ENCODE assay signal across 28 mouse cellular contexts in genomic region chr14:118776372-118776771, GRCm38 (mm10). TPM values are rescaled to one million over a fixed set of nuclear protein-coding genes. Genes with fewer than 3 reads are reported as not detected.
DNase-seq lines count a peak whose midpoint lies in the region; ATAC-seq and TF ChIP-seq lines count a peak whose summit lies in the region.
"Had no signal": no experiment of that assay in that cellular context is flagged by ENCODE, and none has a peak within 500 bp of the region (broad histone marks: within the 10 kb centered on the region; RNA-seq: fewer than 3 reads in every experiment).

No protein-coding gene starts in this region.

- H3K36me3 ChIP-seq in embryonic facial prominence, embryonic 15.5 days, result no peaks in the 10 kb centered on the region
- H3K36me3 ChIP-seq in embryonic facial prominence, embryonic 10.5 days (replicated peaks), result no peaks in the 10 kb centered on the region
- H3K36me3 ChIP-seq in hindbrain, postnatal 0 days (ENCODE audit: insufficient read depth, low read length), result no peaks in the 10 kb centered on the region
- no peaks in the 10 kb centered on the region for H3K36me3 ChIP-seq in hindbrain, embryonic 13.5 days
- no peaks in the 10 kb centered on the region for H3K36me3 ChIP-seq in liver, embryonic 12.5 days
- H3K36me3 ChIP-seq in liver, embryonic 11.5 days (ENCODE audit: control insufficient read depth, insufficient read depth, low read length), result no peaks in the 10 kb centered on the region
- H3K36me3 ChIP-seq: heart, embryonic 15.5 days; hindbrain, embryonic 12.5 days; limb, embryonic 12.5 days; liver, embryonic 15.5 days; lung, embryonic 15.5 days had no signal

- no peak overlapping the region for H3K4me3 ChIP-seq in embryonic facial prominence, embryonic 15.5 days (replicated peaks)
- no peak overlapping the region for H3K4me3 ChIP-seq in embryonic facial prominence, embryonic 10.5 days
- H3K4me3 ChIP-seq in hindbrain, postnatal 0 days (ENCODE audit: low read length), result no peak overlapping the region
- H3K4me3 ChIP-seq in hindbrain, embryonic 13.5 days, result no peak overlapping the region
- no peak overlapping the region for H3K4me3 ChIP-seq in liver, embryonic 12.5 days
- H3K4me3 ChIP-seq in liver, embryonic 11.5 days (ENCODE audit: low read depth, low read length), result no peak overlapping the region
- H3K4me3 ChIP-seq: heart, embryonic 15.5 days; hindbrain, embryonic 12.5 days; layer of hippocampus, adult 2 months; left cerebral cortex, adult 2 months; limb, embryonic 12.5 days; liver, embryonic 15.5 days; lung, embryonic 15.5 days had no signal

- no peaks in the 10 kb centered on the region for H3K4me1 ChIP-seq in embryonic facial prominence, embryonic 15.5 days
- H3K4me1 ChIP-seq in embryonic facial prominence, embryonic 10.5 days, result no peaks in the 10 kb centered on the region
- H3K4me1 ChIP-seq in hindbrain, postnatal 0 days (ENCODE audit: insufficient read depth, low read length), result no peaks in the 10 kb centered on the region
- H3K4me1 ChIP-seq in hindbrain, embryonic 13.5 days (replicated peaks), result no peaks in the 10 kb centered on the region
- H3K4me1 ChIP-seq in liver, embryonic 12.5 days, result peaks cover 6% of the 10 kb centered on the region; the same call in 1 of the 2 replicates
- H3K4me1 ChIP-seq in liver, embryonic 11.5 days (replicated peaks; ENCODE audit: control insufficient read depth, insufficient read depth, low read length), result no peaks in the 10 kb centered on the region
- H3K4me1 ChIP-seq: heart, embryonic 15.5 days; hindbrain, embryonic 12.5 days; limb, embryonic 12.5 days; lung, embryonic 15.5 days had no signal

- ATAC-seq in embryonic facial prominence, embryonic 15.5 days (ENCODE audit: insufficient number of reproducible peaks, low FRiP score, low TSS enrichment, low read depth), result 0 out of 2 replicates have a peak, but pooled peaks have one; percentile 29
- 0 out of 2 replicates have a peak, but pooled peaks have one; percentile 35 for ATAC-seq in hindbrain, postnatal 0 days
- ATAC-seq in hindbrain, embryonic 13.5 days (ENCODE audit: low FRiP score), result no peak
- ATAC-seq in liver, embryonic 12.5 days, result peak; percentile 26; the same call in 1 of the 2 replicates
- no peak for ATAC-seq in liver, embryonic 11.5 days (replicated peaks; ENCODE audit: low FRiP score)
- ATAC-seq: activated CD4-positive, CD25-positive, alpha-beta regulatory T cell, adult 4 months; forebrain, embryonic 14.5 days; intestine, postnatal 0 days had no signal

- H3K9ac ChIP-seq in embryonic facial prominence, embryonic 15.5 days, result no peak overlapping the region
- H3K9ac ChIP-seq in hindbrain, postnatal 0 days (replicated peaks; ENCODE audit: low read length), result no peak overlapping the region
- no peak overlapping the region for H3K9ac ChIP-seq in hindbrain, embryonic 13.5 days
- H3K9ac ChIP-seq in liver, embryonic 12.5 days, result no peak overlapping the region
- H3K9ac ChIP-seq in liver, embryonic 11.5 days (ENCODE audit: low read depth, low read length), result no peak overlapping the region
- H3K9ac ChIP-seq: heart, embryonic 15.5 days; hindbrain, embryonic 12.5 days; limb, embryonic 12.5 days; liver, embryonic 15.5 days; lung, embryonic 15.5 days had no signal

- H3K4me2 ChIP-seq in embryonic facial prominence, embryonic 15.5 days (replicated peaks), result no peak overlapping the region
- no peak overlapping the region for H3K4me2 ChIP-seq in hindbrain, postnatal 0 days (ENCODE audit: low read depth, low read length)
- no peak overlapping the region for H3K4me2 ChIP-seq in hindbrain, embryonic 13.5 days
- H3K4me2 ChIP-seq in liver, embryonic 12.5 days, result no peak overlapping the region
- H3K4me2 ChIP-seq in liver, embryonic 11.5 days, result no peak overlapping the region
- H3K4me2 ChIP-seq: heart, embryonic 15.5 days; hindbrain, embryonic 12.5 days; limb, embryonic 12.5 days; liver, embryonic 15.5 days; lung, embryonic 15.5 days; midbrain, embryonic 11.5 days had no signal

- no peak for TF ChIP-seq CTCF in hindbrain, postnatal 0 days (IDR thresholded peaks at IDR 0.05; ENCODE audit: low read depth)

- no peaks in the 10 kb centered on the region for H3K9me3 ChIP-seq in embryonic facial prominence, embryonic 15.5 days (replicated peaks)
- H3K9me3 ChIP-seq in embryonic facial prominence, embryonic 10.5 days, result no peaks in the 10 kb centered on the region
- H3K9me3 ChIP-seq in hindbrain, postnatal 0 days (ENCODE audit: low read length), result no peaks in the 10 kb centered on the region
- no peaks in the 10 kb centered on the region for H3K9me3 ChIP-seq in hindbrain, embryonic 13.5 days
- no peaks in the 10 kb centered on the region for H3K9me3 ChIP-seq in liver, embryonic 12.5 days (replicated peaks)
- no peaks in the 10 kb centered on the region for H3K9me3 ChIP-seq in liver, embryonic 11.5 days (ENCODE audit: control insufficient read depth, low read length)
- H3K9me3 ChIP-seq: heart, embryonic 15.5 days; hindbrain, embryonic 12.5 days; limb, embryonic 12.5 days; liver, embryonic 15.5 days; lung, embryonic 15.5 days had no signal

- WGBS in embryonic facial prominence, embryonic 15.5 days, result 70% methylated on average over 2 of the region's 2 CpGs
- 77% methylated on average over 2 of the region's 2 CpGs for WGBS in embryonic facial prominence, embryonic 10.5 days
- WGBS in hindbrain, postnatal 0 days, result 82% methylated on average over 2 of the region's 2 CpGs
- 81% methylated on average over 2 of the region's 2 CpGs for WGBS in hindbrain, embryonic 13.5 days
- 70% methylated on average over 2 of the region's 2 CpGs for WGBS in liver, embryonic 12.5 days (ENCODE audit: insufficient replicate concordance)
- 93% methylated on average over 2 of the region's 2 CpGs for WGBS in liver, embryonic 11.5 days

- DNase-seq in embryonic facial prominence, embryonic 10.5 days (ENCODE audit: low spot score), result no peak
- DNase-seq in hindbrain, postnatal 0 days (ENCODE audit: low spot score), result no peak
- DNase-seq in liver, embryonic 11.5 days (ENCODE audit: low spot score), result no peak
- peak; percentile 4 to 8 for DNase-seq in right cerebral cortex, postnatal 10 days (ENCODE audit: low spot score in 2 of 2)
- no peak for DNase-seq in right cerebral cortex, postnatal 14 days
- DNase-seq: adrenal gland, adult 2 months; cerebellum, adult 2 months; cerebellum, postnatal 14 days; heart, postnatal 36 days; right cerebral cortex, postnatal 25 days had no signal

- no peaks in the 10 kb centered on the region for H3K27me3 ChIP-seq in embryonic facial prominence, embryonic 15.5 days
- H3K27me3 ChIP-seq in embryonic facial prominence, embryonic 10.5 days (replicated peaks; ENCODE audit: low read depth, poor library complexity, severe bottlenecking), result no peaks in the 10 kb centered on the region
- no peaks in the 10 kb centered on the region for H3K27me3 ChIP-seq in hindbrain, postnatal 0 days (ENCODE audit: insufficient read depth, low read length)
- H3K27me3 ChIP-seq in hindbrain, embryonic 13.5 days, result no peaks in the 10 kb centered on the region
- H3K27me3 ChIP-seq in liver, embryonic 12.5 days (replicated peaks), result no peaks in the 10 kb centered on the region
- H3K27me3 ChIP-seq in liver, embryonic 11.5 days (replicated peaks; ENCODE audit: control insufficient read depth, insufficient read depth, low read length), result no peaks in the 10 kb centered on the region
- H3K27me3 ChIP-seq: CH12.LX; heart, embryonic 15.5 days; lung, embryonic 15.5 days had no signal

- H3K27ac ChIP-seq in embryonic facial prominence, embryonic 15.5 days (replicated peaks), result no peak overlapping the region
- H3K27ac ChIP-seq in embryonic facial prominence, embryonic 10.5 days (replicated peaks), result no peak overlapping the region
- H3K27ac ChIP-seq in hindbrain, postnatal 0 days, result no peak overlapping the region
- no peak overlapping the region for H3K27ac ChIP-seq in hindbrain, embryonic 13.5 days
- no peak overlapping the region; the same call in 1 of the 2 replicates for H3K27ac ChIP-seq in liver, embryonic 12.5 days
- H3K27ac ChIP-seq in liver, embryonic 11.5 days (ENCODE audit: low read depth, low read length), result no peak overlapping the region
- H3K27ac ChIP-seq: heart, embryonic 15.5 days; hindbrain, embryonic 12.5 days; layer of hippocampus, adult 2 months; left cerebral cortex, adult 2 months; limb, embryonic 12.5 days; liver, embryonic 15.5 days; lung, embryonic 15.5 days had no signal

RNA-seq across cellular contexts. Expression of gene Cldn10, which starts 11.3 kb away (rescaled TPM):
- polyA plus RNA-seq in embryonic facial prominence, embryonic 15.5 days (2015; fragmentation: Nextera tagmentation; extraction: Ambion mirVana), result 9.3 and 11.5 TPM in 2 replicates
- 3.0 and 3.8 TPM in 2 replicates for polyA plus RNA-seq in embryonic facial prominence, embryonic 10.5 days (2016; fragmentation: Nextera tagmentation; extraction: Ambion mirVana)
- total RNA-seq in hindbrain, postnatal 0 days (2014; rRNA removed), result 10.0 and 11.7 TPM in 2 replicates
- 27.4 and 31.1 TPM in 2 replicates for polyA plus RNA-seq in hindbrain, postnatal 0 days (2015; fragmentation: Nextera tagmentation; extraction: Ambion mirVana)
- polyA plus RNA-seq in hindbrain, embryonic 13.5 days (2015; fragmentation: Nextera tagmentation; extraction: Ambion mirVana), result 0.65 and 1.5 TPM in 2 replicates
- polyA plus RNA-seq in liver, embryonic 12.5 days (2016; fragmentation: Nextera tagmentation; extraction: Ambion mirVana), result 0.17 and 0.30 TPM in 2 replicates
- polyA plus RNA-seq in liver, embryonic 11.5 days (2014; fragmentation: Nextera tagmentation; extraction: Ambion mirVana), result 0.30 and 0.47 TPM in 2 replicates
- total RNA-seq: CH12.LX; gastrocnemius, adult 18-20 months; monocyte, adult 5-6 weeks had no signal
- polyA plus RNA-seq: C2C12 had no signal

Comparison
In these comparisons a context has a peak if more than half of its experiments do, and no peak if none do; other contexts are left out.
1. ATAC-seq: peak in embryonic facial prominence, embryonic 15.5 days (single experiment), hindbrain, postnatal 0 days (single experiment) and liver, embryonic 12.5 days (single experiment); none in hindbrain, embryonic 13.5 days (single experiment) and liver, embryonic 11.5 days (single experiment).
2. DNase-seq: peak in right cerebral cortex, postnatal 10 days (2 of 2); none in embryonic facial prominence, embryonic 10.5 days (single experiment), hindbrain, postnatal 0 days (single experiment), liver, embryonic 11.5 days (single experiment) and right cerebral cortex, postnatal 14 days (single experiment).